Mouse (Mus musculus): ENCODE measurements around the gene Ntm. TPM values are rescaled to one million over a fixed set of nuclear protein-coding genes. Genes with fewer than 3 reads are reported as not detected.

Ntm gene
- polyA plus RNA-seq, 1 experiment from 2014 or later: 134 TPM

GRCm38 (mm10) chr9:29721461-29721860 is 241.5 kb downstream of the Ntm start:
- WGBS: 8% methylated on average over 1 of the region's 1 CpGs
- H3K27ac ChIP-seq (ENCODE audit: low read length): no peak overlapping the region
- H3K4me3 ChIP-seq (replicated peaks; ENCODE audit: low read length): no peak overlapping the region
- no peaks in the 10 kb centered on the region for H3K36me3 ChIP-seq (ENCODE audit: control insufficient read depth, insufficient read depth)
- H3K4me2 ChIP-seq (ENCODE audit: low read length): no peak overlapping the region
- no peaks in the 10 kb centered on the region for H3K27me3 ChIP-seq (replicated peaks; ENCODE audit: control insufficient read depth, insufficient read depth, low read length)
- no peaks in the 10 kb centered on the region for H3K9me3 ChIP-seq (ENCODE audit: control insufficient read depth, low read length)
- H3K4me1 ChIP-seq (replicated peaks; ENCODE audit: control insufficient read depth, insufficient read depth, low read length): no peaks in the 10 kb centered on the region; the same call in 1 of the 2 replicates
- no peak overlapping the region for H3K9ac ChIP-seq (replicated peaks; ENCODE audit: low read depth, low read length)
- ATAC-seq: no peak

DNA sequence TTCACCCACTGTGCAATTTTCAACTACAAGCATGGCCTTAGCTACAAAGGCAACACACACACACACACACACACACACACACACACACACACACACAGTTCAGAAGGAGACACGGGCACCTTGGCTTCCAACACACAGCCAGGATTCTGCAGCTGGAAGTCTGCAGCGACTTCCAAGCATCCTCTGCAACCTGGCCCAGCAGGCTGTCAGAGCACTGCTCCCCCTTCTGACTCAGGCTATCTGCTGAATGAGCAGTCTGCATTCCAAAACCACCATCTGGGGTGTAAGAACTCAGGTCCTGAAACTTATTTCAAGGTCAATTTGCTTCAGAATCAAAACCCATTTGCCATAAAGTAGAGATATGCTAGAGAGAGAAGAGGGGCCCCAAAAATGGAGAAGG is 246.1 kb downstream of the Ntm start:
- no peak for ATAC-seq

GRCm38 (mm10) chr9:29698276-29698675 is 264.7 kb downstream of the Ntm start:
- Histone ChIP-seq H3K4me2 (ENCODE audit: low read length) (no peak overlapping the region), H3K36me3 (ENCODE audit: control insufficient read depth, insufficient read depth) (no peaks in the 10 kb centered on the region), H3K4me3 (replicated peaks; ENCODE audit: low read length) (no peak overlapping the region), H3K27me3 (replicated peaks; ENCODE audit: control insufficient read depth, insufficient read depth, low read length) (no peaks in the 10 kb centered on the region), H3K27ac (ENCODE audit: low read length) (no peak overlapping the region), H3K9ac (replicated peaks; ENCODE audit: low read depth, low read length) (no peak overlapping the region), H3K9me3 (ENCODE audit: control insufficient read depth, low read length) (no peaks in the 10 kb centered on the region), H3K4me1 (replicated peaks; ENCODE audit: control insufficient read depth, insufficient read depth, low read length) (no peaks in the 10 kb centered on the region)
- WGBS: 79% methylated on average over 4 of the region's 4 CpGs
- ATAC-seq: no peak

More for the DNA sequence above, 246.1 kb downstream of the Ntm start:
- H3K4me2 ChIP-seq (ENCODE audit: low read length): no peak overlapping the region
- WGBS: 28% methylated on average over 2 of the region's 2 CpGs
- no peaks in the 10 kb centered on the region for H3K36me3 ChIP-seq (ENCODE audit: control insufficient read depth, insufficient read depth)
- no peak overlapping the region for H3K9ac ChIP-seq (replicated peaks; ENCODE audit: low read depth, low read length)
- no peak overlapping the region for H3K27ac ChIP-seq (ENCODE audit: low read length)
- no peak overlapping the region for H3K4me3 ChIP-seq (replicated peaks; ENCODE audit: low read length)
- H3K9me3 ChIP-seq (ENCODE audit: control insufficient read depth, low read length): no peaks in the 10 kb centered on the region
- no peaks in the 10 kb centered on the region for H3K27me3 ChIP-seq (replicated peaks; ENCODE audit: control insufficient read depth, insufficient read depth, low read length)
- no peaks in the 10 kb centered on the region; the same call in 1 of the 2 replicates for H3K4me1 ChIP-seq (replicated peaks; ENCODE audit: control insufficient read depth, insufficient read depth, low read length)

DNA sequence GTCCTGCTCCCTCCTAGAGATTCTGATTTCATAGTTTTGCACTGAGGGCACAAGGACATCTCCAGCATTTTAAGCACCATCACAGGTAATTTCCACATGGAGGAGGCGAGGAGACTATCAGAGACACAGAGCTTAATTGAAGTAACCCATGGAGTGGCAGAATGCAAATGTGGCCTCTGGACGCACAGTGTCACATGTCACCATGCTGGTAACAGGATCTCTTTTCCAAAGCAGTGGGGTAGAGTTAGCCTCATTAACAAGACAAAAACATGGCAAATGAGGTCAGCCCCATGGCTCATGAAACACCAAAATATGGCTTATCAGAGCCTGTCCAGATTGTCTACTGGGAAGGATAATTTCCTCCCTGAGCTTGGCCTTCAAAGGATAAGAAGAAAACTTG is 268.8 kb downstream of the Ntm start:
- WGBS: 21% methylated on average over 2 of the region's 2 CpGs
- Histone ChIP-seq H3K9me3 (ENCODE audit: control insufficient read depth, low read length) (no peaks in the 10 kb centered on the region), H3K4me1 (replicated peaks; ENCODE audit: control insufficient read depth, insufficient read depth, low read length) (peaks cover 7% of the 10 kb centered on the region), H3K27ac (ENCODE audit: low read length) (no peak overlapping the region), H3K4me2 (ENCODE audit: low read length) (no peak overlapping the region), H3K27me3 (replicated peaks; ENCODE audit: control insufficient read depth, insufficient read depth, low read length) (0 out of 2 replicates have a peak, but pooled peaks cover 2% of the 10 kb centered on the region), H3K36me3 (ENCODE audit: control insufficient read depth, insufficient read depth) (no peaks in the 10 kb centered on the region), H3K9ac (replicated peaks; ENCODE audit: low read depth, low read length) (no peak overlapping the region), H3K4me3 (replicated peaks; ENCODE audit: low read length) (no peak overlapping the region)
- ATAC-seq: no peak

DNA sequence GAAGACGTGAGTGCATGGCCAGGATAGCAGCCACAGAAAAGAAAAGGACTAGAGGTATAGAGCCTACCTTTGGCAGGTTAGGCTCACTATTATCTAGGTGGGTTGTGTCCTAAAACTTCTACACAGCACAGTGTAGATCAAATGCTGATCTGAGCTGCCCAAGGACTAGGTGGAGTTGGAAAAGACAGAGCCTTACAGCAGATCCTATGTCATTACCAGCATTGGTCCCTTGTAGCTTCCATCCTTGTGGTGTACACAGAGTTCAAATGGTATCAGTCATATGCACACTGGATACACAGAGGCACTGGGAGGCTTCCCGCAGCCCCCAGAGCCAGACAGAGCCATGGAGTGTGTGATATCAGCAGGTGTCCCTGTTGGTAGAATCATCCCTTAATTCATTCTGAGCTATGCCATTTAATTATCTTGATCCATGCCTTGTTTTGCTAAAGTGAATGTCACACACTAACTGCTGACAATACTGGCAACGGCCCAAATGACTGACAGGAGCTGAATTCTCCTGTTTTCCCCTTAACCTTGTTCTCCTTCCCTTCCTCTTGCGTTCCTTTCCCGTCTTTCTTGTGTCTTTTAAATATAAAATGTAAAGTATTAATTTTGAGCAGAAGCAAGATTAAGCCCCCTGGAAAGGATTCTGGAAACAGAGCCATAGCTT is 271.6 kb downstream of the Ntm start:
- Histone ChIP-seq H3K9me3 (ENCODE audit: control insufficient read depth, low read length) (no peaks in the 10 kb centered on the region), H3K4me2 (ENCODE audit: low read length) (no peak overlapping the region), H3K36me3 (ENCODE audit: control insufficient read depth, insufficient read depth) (no peaks in the 10 kb centered on the region), H3K27ac (ENCODE audit: low read length) (no peak overlapping the region), H3K9ac (replicated peaks; ENCODE audit: low read depth, low read length) (no peak overlapping the region), H3K4me1 (replicated peaks; ENCODE audit: control insufficient read depth, insufficient read depth, low read length) (peaks cover 7% of the 10 kb centered on the region), H3K4me3 (replicated peaks; ENCODE audit: low read length) (no peak overlapping the region), H3K27me3 (replicated peaks; ENCODE audit: control insufficient read depth, insufficient read depth, low read length) (0 out of 2 replicates have a peak, but pooled peaks cover 2% of the 10 kb centered on the region)
- WGBS: 45% methylated on average over 5 of the region's 5 CpGs
- ATAC-seq: 0 out of 2 replicates have a peak, but pooled peaks have one; percentile 26

DNA sequence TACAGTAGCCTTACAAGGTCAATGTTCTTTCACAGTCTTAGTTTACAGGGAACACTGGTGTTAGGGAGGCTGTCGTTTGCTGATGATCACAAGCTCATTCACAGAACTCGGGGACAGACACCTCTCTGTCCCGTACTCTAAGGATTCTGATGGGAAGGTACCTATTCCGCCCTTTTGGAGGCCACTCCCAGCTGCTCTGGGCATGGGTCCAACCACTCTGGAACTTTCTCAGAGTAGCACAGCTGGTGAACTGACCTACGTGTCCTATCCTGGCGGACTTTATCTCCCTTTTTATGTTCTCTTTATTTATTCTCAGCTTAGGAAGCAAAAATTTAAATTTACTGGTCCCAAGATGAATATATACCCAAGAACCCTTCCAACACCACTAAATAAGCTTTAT is 280.7 kb downstream of the Ntm start:
- H3K27me3 ChIP-seq (replicated peaks; ENCODE audit: control insufficient read depth, insufficient read depth, low read length): no peaks in the 10 kb centered on the region
- H3K4me2 ChIP-seq (ENCODE audit: low read length): no peak overlapping the region
- H3K4me1 ChIP-seq (replicated peaks; ENCODE audit: control insufficient read depth, insufficient read depth, low read length): no peaks in the 10 kb centered on the region; the same call in 1 of the 2 replicates
- H3K9me3 ChIP-seq (ENCODE audit: control insufficient read depth, low read length): no peaks in the 10 kb centered on the region
- WGBS: 53% methylated on average over 6 of the region's 6 CpGs
- no peak overlapping the region for H3K27ac ChIP-seq (ENCODE audit: low read length)
- H3K4me3 ChIP-seq (replicated peaks; ENCODE audit: low read length): no peak overlapping the region
- no peaks in the 10 kb centered on the region for H3K36me3 ChIP-seq (ENCODE audit: control insufficient read depth, insufficient read depth)
- no peak overlapping the region for H3K9ac ChIP-seq (replicated peaks; ENCODE audit: low read depth, low read length)
- ATAC-seq: no peak

DNA sequence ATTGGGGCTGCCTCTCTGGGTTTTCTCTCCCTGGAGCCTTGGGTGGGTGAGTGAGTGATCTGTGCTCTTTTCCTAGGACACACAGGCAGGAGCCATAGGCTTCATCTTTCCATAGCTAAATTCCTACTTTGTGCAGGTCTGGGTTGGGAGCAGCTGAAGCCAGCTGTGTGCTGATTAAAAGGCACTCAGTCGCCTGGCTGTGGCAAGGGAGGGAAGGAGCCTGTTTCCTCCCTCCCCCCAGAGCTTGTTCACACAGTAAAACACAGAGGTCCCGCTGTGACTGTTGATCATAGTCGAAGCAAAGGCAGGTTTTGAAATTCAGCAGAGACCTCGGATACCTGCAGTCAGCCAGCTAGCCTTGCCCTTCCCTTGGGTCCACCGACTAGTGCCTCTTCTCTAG is 282.3 kb downstream of the Ntm start:
- Histone ChIP-seq H3K4me3 (replicated peaks; ENCODE audit: low read length) (no peak overlapping the region), H3K9me3 (ENCODE audit: control insufficient read depth, low read length) (no peaks in the 10 kb centered on the region), H3K4me2 (ENCODE audit: low read length) (no peak overlapping the region), H3K36me3 (ENCODE audit: control insufficient read depth, insufficient read depth) (no peaks in the 10 kb centered on the region), H3K4me1 (replicated peaks; ENCODE audit: control insufficient read depth, insufficient read depth, low read length) (no peaks in the 10 kb centered on the region; the same call in 1 of the 2 replicates), H3K9ac (replicated peaks; ENCODE audit: low read depth, low read length) (no peak overlapping the region), H3K27me3 (replicated peaks; ENCODE audit: control insufficient read depth, insufficient read depth, low read length) (no peaks in the 10 kb centered on the region), H3K27ac (ENCODE audit: low read length) (no peak overlapping the region)
- WGBS: 19% methylated on average over 5 of the region's 5 CpGs
- ATAC-seq: no peak

GRCm38 (mm10) chr9:29673911-29674310 is 289.0 kb downstream of the Ntm start:
- no peak overlapping the region for H3K4me2 ChIP-seq (ENCODE audit: low read length)
- H3K9me3 ChIP-seq (ENCODE audit: control insufficient read depth, low read length): no peaks in the 10 kb centered on the region
- H3K4me3 ChIP-seq (replicated peaks; ENCODE audit: low read length): no peak overlapping the region
- no peaks in the 10 kb centered on the region for H3K27me3 ChIP-seq (replicated peaks; ENCODE audit: control insufficient read depth, insufficient read depth, low read length)
- WGBS: 58% methylated on average over 8 of the region's 8 CpGs
- no peaks in the 10 kb centered on the region for H3K36me3 ChIP-seq (ENCODE audit: control insufficient read depth, insufficient read depth)
- H3K4me1 ChIP-seq (replicated peaks; ENCODE audit: control insufficient read depth, insufficient read depth, low read length): 0 out of 2 replicates have a peak, but pooled peaks cover 3% of the 10 kb centered on the region
- no peak for ATAC-seq
- H3K27ac ChIP-seq (ENCODE audit: low read length): no peak overlapping the region
- no peak overlapping the region for H3K9ac ChIP-seq (replicated peaks; ENCODE audit: low read depth, low read length)

- no peak overlapping the region for H3K27ac ChIP-seq (ENCODE audit: low read length)
- WGBS: 85% methylated on average over 6 of the region's 6 CpGs
- no peak overlapping the region for H3K9ac ChIP-seq (replicated peaks; ENCODE audit: low read depth, low read length)
- no peaks in the 10 kb centered on the region for H3K9me3 ChIP-seq (ENCODE audit: control insufficient read depth, low read length)
- H3K4me1 ChIP-seq (replicated peaks; ENCODE audit: control insufficient read depth, insufficient read depth, low read length): 0 out of 2 replicates have a peak, but pooled peaks cover 3% of the 10 kb centered on the region
- ATAC-seq: no peak
- H3K4me3 ChIP-seq (replicated peaks; ENCODE audit: low read length): no peak overlapping the region
- no peak overlapping the region for H3K4me2 ChIP-seq (ENCODE audit: low read length)
- H3K36me3 ChIP-seq (ENCODE audit: control insufficient read depth, insufficient read depth): no peaks in the 10 kb centered on the region
- H3K27me3 ChIP-seq (replicated peaks; ENCODE audit: control insufficient read depth, insufficient read depth, low read length): no peaks in the 10 kb centered on the region
Measured at GRCm38 (mm10) chr9:29671861-29672260, 291.1 kb downstream of the Ntm start.
